Mouse (Mus musculus) lung, adult 2 months (tissue): ENCODE measurements around the gene Tfcp2l1. TPM values are rescaled to one million over a fixed set of nuclear protein-coding genes. Genes with fewer than 3 reads are reported as not detected.
A peak's percentile ranks its signal among the peaks of the same experiment; 100 is the strongest.

Source experiments
- DNase-seq: peaks from one replicate; pipeline ENCODE4 v3.0.0; 2022
- H3K4me1 ChIP-seq: fragments of 200-500 bp; 2 replicates; pipeline ENCODE4 v1.6.1; 2011; ENCODE audit warnings: low read length; ENCODE audit not compliant: control insufficient read depth, insufficient read depth
- H3K4me3 ChIP-seq: fragments of 200-500 bp; replicated peaks from 2 replicates; pipeline ENCODE3; 2011; ENCODE audit warnings: low read depth, mild to moderate bottlenecking, control low read depth, low read length; ENCODE audit errors: extremely low read depth
- CTCF ChIP-seq: fragments of 200-500 bp; IDR thresholded peaks from 2 replicates; pipeline ENCODE4 v1.5.1; 2011; ENCODE audit warnings: mild to moderate bottlenecking, low read length, control low read depth; ENCODE audit not compliant: insufficient read depth
- POLR2A ChIP-seq: fragments of 200-500 bp; IDR thresholded peaks from 2 replicates; pipeline ENCODE4 v1.6.1; 2011; ENCODE audit warnings: low read depth, mild to moderate bottlenecking, control low read depth, low read length, borderline replicate concordance; ENCODE audit errors: extremely low read depth
- WGBS: fragments of 180-500 bp; shearing (Covaris S2); methylation state at CpG from one replicate; pipeline ENCODE4 v1.1.7; 2018; 5-methylcytosine and 5-hydroxymethylcytosine counted together
- polyA plus RNA-seq: library from polyadenylated mRNA; depleted of rRNA; stranded (reverse); fragments of >200 nt; gene quantifications from 2 replicates; pipeline ENCODE4 v1.2.3, GENCODE M21; 2012

The Tfcp2l1 gene
- polyA plus RNA-seq, 1 experiment: 18.5 TPM

GRCm38 (mm10) chr1:118689830-118690229 is 62.1 kb downstream of the Tfcp2l1 start:
- peak; percentile 49 for DNase-seq
- no peaks in the 10 kb centered on the region for H3K4me1 ChIP-seq
- WGBS: 46% methylated on average over 5 of the region's 5 CpGs
- no peak overlapping the region for H3K4me3 ChIP-seq
- TF ChIP-seq CTCF (no peak), POLR2A (no peak)

DNA sequence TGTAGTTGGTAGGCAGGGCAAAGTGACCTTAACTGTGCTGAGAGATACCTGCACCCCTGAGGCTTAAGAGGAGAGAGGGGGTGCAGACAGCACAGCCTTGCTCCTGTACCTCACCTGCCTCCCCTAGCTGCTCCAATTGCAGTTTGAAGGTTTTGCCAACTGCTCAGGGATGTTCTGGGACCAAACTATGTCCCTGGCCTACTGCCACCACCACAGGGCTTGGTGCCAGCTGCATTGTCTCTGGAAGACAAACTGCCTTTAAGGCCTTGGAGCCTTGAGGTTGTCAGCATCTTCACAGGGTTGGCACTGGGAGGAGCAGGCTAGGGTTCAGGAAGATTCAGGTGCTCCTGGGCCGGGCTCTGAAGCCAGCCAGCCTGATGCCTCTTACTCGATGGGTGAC is 66.7 kb downstream of the Tfcp2l1 start:
- no peak overlapping the region for H3K4me3 ChIP-seq
- 56% methylated on average over 2 of the region's 2 CpGs for WGBS
- no peak for DNase-seq
- TF ChIP-seq POLR2A: no peak
- no peak for TF ChIP-seq CTCF
- H3K4me1 ChIP-seq: no peaks in the 10 kb centered on the region

DNA sequence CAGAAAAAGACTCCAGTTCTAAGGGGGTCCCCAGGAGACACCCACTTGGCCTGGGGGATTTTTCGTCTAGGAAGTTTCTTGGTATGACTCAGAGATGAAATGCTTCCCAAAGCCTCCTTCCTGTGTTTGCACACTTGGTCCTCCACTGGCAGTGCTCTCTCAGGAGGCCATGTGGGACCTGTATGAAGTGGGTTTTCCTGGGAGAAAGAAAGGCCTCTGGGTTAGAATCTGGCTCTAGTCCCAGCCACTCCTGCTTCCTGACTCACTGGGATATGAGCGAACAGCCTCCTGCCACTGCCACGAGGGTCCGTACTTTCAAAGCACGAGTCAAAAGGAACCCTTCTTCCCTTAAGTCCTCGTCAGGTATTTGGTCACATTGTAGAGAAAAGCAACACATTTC is 70.2 kb downstream of the Tfcp2l1 start:
- H3K4me1 ChIP-seq: no peaks in the 10 kb centered on the region
- 49% methylated on average over 6 of the region's 6 CpGs for WGBS
- DNase-seq: peak; percentile 14
- TF ChIP-seq POLR2A (no peak), CTCF (no peak)
- H3K4me3 ChIP-seq: no peak overlapping the region

- DNase-seq: no peak
- Histone ChIP-seq H3K4me3 (no peak overlapping the region), H3K4me1 (no peaks in the 10 kb centered on the region)
- WGBS: 42% methylated on average over 6 of the region's 6 CpGs
- TF ChIP-seq POLR2A (no peak), CTCF (no peak)
Measured at GRCm38 (mm10) chr1:118699118-118699890, 71.6 kb downstream of the Tfcp2l1 start.

DNA sequence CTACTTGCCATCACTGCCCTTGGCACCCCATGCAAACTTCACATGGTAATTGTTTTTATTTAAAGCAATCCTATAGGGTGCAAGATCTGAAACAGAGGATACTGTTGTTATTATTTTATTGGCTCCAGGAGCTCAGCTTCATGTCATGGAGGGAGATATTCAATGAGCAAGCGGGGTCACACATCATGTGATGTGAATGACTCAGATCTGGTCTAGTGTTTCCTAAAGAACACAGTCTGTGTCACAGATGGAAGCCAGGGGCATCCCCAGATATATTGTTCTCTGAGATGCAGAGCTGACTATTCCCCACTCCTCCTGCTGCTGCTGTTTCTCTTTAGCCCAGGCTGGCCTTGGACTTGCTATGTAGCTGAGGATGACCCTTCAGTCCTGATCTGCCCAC is 72.2 kb downstream of the Tfcp2l1 start:
- DNase-seq: no peak
- TF ChIP-seq POLR2A (no peak), CTCF (no peak)
- Histone ChIP-seq H3K4me3 (no peak overlapping the region), H3K4me1 (no peaks in the 10 kb centered on the region)
- WGBS: 95% methylated on average over 1 of the region's 1 CpGs

- no peak overlapping the region for H3K4me3 ChIP-seq
- no peak for TF ChIP-seq CTCF
- WGBS: 43% methylated on average over 4 of the region's 4 CpGs
- no peaks in the 10 kb centered on the region for H3K4me1 ChIP-seq
- no peak for DNase-seq
Measured at GRCm38 (mm10) chr1:118711606-118712005, 83.9 kb downstream of the Tfcp2l1 start.

DNA sequence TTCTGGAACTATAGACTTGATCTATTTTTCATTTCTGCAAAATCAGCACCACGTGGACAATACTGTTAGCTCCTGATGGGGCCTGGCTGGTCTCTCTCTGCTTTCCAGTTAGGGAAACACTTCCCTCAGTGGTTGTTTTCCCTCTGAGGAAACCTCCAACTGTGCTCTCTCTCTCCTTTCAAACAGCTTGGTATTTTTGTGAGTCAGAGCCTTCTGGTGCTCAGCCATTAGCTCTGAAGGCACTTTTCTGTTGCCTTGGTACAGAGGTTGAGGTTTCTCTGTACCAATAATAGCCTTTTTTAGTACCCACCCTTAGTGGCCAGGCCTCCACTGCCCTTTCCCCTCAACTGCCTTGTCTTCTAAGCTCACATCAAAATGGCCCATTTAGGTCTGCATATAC is 88.5 kb downstream of the Tfcp2l1 start:
- WGBS: 57% methylated on average over 1 of the region's 1 CpGs
- TF ChIP-seq POLR2A: no peak
- no peak for TF ChIP-seq CTCF
- Histone ChIP-seq H3K4me3 (no peak overlapping the region), H3K4me1 (no peaks in the 10 kb centered on the region)
- DNase-seq: no peak

- no peaks in the 10 kb centered on the region for H3K4me1 ChIP-seq
- no peak for DNase-seq
- H3K4me3 ChIP-seq: no peak overlapping the region
- 63% methylated on average over 6 of the region's 6 CpGs for WGBS
- TF ChIP-seq CTCF (no peak), POLR2A (no peak)
Measured at GRCm38 (mm10) chr1:118718055-118718454, 90.3 kb downstream of the Tfcp2l1 start.

DNA sequence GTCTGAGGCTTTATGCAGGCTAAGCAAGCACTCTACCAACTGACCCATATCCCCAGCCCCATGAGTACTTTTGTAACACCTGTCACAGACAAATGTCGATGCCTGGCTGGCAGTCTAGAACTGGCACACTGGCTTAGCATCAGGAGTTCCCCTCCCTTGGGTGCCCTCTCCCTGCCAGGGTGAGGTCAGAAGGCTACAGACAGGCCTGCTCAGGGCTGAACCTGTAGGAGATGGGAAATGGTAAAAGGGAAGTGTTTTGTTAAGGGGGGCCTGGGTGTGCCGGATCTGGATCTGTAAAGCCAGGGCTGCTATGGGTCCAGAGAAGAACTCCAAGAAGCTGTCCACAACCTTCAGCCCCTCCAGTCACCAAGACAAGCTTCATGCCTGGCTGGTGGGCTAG is 92.0 kb downstream of the Tfcp2l1 start:
- Histone ChIP-seq H3K4me1 (no peaks in the 10 kb centered on the region), H3K4me3 (no peak overlapping the region)
- TF ChIP-seq POLR2A (no peak), CTCF (no peak)
- WGBS: 65% methylated on average over 2 of the region's 2 CpGs
- no peak for DNase-seq

- TF ChIP-seq POLR2A (no peak), CTCF (no peak)
- Histone ChIP-seq H3K4me1 (no peaks in the 10 kb centered on the region), H3K4me3 (no peak overlapping the region)
- 36% methylated on average over 8 of the region's 8 CpGs for WGBS
- no peak for DNase-seq
Measured at GRCm38 (mm10) chr1:118720474-118721095, 92.8 kb downstream of the Tfcp2l1 start.
